Mouse (Mus musculus): ENCODE results near the gene Slc6a6. TPM values are rescaled to one million over a fixed set of nuclear protein-coding genes. Genes with fewer than 3 reads are reported as not detected.

Slc6a6 gene
- total RNA-seq, 2 experiments from 2014 or later: 85.0 to 102 TPM

DNA sequence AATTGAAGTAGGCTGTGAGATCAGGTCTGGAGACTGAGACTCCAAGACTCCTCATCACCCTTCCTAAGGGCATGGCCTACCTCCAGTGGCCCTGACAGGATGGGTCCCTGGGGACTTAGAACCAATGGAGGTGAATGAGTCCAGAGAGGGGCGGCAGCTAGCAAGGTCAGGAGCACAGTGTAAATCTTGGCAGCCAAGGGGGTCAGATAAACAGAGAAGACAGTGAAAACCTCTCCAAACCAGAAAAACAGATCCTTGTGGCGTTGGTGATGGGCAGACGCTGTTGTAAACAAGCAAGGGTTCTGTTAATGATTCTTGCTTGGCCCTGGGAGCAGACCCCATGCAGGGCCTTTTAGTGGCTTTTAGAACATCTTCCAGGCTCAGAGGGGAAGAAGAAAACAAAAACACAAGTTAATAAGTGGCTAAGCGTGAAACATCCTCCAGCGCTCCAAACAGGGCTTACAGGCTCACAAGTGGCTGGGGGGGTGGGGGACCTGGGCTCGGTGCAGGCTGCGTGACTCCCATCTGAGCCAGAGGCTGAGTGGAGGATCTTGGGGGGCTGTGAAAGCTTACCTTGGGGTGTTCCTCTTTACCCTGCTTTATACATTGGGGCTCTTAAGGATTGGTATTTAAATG, 62.2 kb downstream of the Slc6a6 start:
- no peak for DNase-seq (ENCODE audit: low spot score)
- intact Hi-C loops (cut with DNase I): no loop called here

DNA sequence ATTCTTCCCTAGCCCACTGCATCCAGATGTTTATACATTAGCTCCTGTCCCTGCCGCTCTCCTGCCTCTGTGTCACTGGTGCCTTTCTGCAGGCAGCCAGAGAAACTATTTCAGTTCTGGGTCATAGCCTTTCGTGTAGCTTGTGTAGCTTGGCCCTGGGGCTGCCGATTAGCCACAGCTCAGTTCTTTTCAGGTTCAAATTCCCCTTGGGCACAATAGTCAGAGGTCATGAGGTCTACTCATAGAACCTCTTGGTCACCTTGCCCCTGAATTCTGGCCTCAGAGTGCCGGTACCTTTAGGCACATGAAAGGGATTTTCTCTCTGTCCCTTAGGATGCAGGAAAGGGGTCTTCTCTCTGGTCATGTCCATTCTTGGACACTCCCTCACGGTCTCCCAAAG, 62.9 kb downstream of the Slc6a6 start:
- no peak for DNase-seq (ENCODE audit: low spot score)
- intact Hi-C loops (cut with DNase I): no loop called here

DNA sequence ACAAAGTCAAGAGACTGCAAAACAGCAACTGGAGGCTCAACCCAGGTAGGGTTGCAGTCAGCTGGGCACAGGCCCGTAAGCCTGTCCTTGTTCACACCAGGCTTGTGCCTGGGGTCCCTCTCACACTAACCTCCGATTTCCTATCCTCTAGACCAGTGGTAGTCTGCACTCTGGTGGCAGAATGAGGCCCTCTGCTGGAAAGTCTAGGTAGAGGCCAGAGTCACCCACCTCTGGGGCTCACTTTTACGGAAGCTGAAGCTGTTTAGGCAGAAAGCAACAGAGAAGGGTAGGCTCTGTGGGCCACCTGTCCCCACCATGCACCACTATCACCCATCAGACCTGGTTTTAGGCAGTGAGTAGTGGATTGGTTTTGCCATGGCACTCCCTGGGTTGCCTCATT, 67.1 kb downstream of the Slc6a6 start:
- intact Hi-C loops (cut with DNase I): no loop called here

DNA sequence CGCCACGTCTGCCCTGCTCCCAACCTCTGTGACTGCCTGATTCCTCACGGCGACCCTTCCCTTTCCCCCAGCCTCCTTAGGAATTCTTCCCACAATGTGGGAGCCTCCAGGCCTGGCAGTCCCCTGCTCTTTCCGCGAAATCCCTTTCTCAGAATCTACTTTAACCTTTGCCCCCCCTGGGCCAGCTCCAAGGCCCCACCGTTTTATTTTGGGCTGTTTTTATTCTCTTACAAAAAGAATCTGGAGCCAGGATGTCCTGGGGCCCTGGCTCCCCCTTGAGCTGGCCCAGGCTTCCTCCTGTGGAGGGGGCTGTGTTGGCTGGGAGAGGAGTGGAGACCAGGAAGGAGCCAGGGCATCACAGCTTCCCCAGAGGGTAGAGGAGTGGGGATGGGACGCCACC, 69.0 kb downstream of the Slc6a6 start:
- intact Hi-C loops (cut with DNase I): no loop called here
- no peak for DNase-seq (ENCODE audit: low spot score)

More for the DNA sequence above, 67.1 kb downstream of the Slc6a6 start:
- no peak for DNase-seq (ENCODE audit: low spot score)

DNA sequence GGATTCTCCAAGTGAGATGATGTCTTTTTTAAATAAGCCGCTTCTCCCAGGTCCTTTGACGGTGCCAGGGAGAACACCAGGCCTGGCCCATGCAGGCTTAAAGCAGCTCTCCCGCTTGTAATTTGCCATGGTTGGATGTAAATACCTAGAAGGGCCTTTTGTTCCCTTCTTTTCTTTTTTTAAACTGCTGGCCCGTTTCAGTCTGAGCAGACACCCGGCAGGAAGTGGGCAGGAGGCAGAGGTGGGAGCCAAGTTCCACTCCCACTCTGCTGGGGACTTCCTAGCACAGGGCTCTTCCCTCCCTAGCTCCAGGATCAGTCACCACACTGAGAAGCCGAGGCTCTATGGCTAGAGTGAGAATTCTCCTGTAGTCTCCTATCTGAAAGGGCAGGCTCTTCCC, 70.2 kb downstream of the Slc6a6 start:
- intact Hi-C loops (cut with DNase I): no loop called here
- DNase-seq (ENCODE audit: low spot score): no peak

DNA sequence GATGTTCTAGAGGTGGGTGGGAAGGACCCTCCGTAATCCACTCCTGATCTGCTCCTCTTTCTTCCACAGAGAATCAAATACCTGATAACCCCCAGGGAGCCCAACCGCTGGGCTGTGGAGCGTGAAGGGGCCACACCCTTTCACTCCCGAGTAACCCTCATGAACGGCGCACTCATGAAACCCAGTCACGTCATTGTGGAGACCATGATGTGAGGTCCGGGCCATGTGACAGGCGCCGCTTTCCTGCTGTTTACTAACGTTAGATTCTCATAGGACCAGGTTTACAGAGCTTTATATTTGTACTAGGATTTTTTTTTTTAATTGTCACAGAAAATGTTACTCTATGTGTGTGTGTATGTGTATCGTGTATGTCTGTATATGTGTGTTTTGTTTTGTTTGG, 71.0 kb downstream of the Slc6a6 start:
- intact Hi-C loops (cut with DNase I): no loop called here
- DNase-seq (ENCODE audit: low spot score): no peak

DNA sequence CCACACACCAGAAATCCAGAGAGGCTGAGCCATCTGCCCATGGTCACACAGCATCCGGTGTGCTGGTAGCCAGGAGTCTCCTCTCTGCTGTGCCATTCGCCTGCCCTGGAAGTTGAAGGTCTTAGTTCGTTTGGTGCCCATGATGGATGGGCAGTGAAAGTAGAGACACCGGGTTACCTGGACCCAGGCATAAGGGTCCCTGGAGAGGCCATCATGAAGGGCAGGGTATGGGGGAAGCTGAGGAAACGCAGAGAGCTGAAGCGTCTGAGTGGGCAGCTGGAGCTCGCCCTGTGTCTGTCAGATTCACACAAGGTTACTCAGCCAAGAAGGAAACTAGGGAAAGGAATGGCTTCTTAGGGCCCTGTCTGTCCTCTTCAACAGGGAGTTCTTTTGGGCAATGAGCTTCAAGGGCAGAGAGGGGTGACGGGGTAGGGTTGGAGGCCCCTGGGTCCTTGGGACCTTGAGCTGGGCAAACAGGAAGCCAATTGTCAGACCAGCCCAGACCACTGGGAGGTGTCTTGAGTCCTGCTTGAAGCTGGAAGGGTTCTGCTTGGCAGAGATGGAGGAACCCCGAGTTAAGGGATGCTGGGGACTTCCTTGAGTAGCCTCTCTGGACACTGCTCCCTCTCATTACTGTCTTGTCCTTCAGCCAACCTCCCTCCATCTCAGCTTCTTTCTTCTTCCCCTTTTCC, 78.3 kb downstream of the Slc6a6 start:
- intact Hi-C loops (cut with DNase I): no loop called here
- no peak for DNase-seq (ENCODE audit: low spot score)

DNA sequence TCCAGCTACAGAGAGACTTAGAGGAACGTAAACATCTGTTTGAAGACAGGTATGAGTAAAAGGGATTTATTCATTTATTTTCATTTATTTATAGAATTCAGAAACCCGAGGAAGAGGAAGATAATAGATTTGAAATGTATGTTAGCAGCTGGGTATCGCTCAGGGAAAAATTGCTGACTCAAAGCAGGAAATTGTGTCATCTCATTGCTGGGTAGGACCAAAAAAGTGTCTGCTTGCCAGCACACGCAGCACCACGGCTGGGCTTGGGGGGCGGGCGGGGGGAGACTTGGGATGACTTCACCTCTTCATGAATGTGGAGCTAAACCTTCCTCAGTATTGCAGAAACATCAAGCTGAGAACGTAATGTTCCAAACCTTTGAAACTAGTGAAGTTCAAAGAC, 83.7 kb downstream of the Slc6a6 start:
- no peak for DNase-seq (ENCODE audit: low spot score)
- intact Hi-C loops (cut with DNase I): no loop called here

DNA sequence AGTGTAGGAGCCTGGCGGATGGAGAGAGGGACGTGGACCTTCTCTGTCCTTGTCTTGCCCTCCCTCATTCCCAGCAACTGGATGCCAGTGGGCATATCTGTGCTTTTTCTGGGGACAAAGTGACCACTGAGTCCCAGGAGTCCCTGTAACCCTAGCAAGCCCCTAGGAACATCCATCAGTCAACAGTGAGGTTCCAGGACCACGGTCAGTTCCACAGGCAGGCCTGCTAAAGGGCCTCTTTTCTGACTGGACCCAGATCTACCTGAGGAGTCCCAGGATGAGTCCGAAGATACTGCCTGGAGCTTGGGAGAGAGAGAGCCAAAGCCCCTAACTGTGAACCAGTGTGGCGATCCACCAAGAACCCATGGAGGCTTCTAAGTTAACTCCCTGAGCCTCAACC, 90.1 kb downstream of the Slc6a6 start:
- intact Hi-C loops (cut with DNase I): no loop called here
- no peak for DNase-seq (ENCODE audit: low spot score)

DNA sequence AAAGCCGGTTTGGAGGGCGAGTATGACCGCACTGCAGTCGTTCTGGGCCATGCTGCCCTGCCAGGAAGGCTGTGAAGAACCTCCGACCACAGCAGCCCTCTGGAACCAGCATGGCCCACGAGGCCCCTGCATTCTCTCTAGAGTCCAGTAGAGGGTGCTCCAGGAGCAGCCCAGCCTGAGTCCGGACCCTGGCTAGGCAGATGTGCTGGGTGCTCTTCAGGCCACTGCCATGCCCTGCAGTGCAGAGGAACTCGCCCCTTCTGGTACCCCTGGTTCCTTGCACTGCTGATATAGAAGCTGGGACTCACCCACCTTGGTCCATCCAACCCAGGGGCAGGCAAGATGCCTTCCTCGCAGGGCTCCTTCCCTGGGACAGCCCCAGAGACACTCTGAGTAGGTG, 92.7 kb downstream of the Slc6a6 start:
- intact Hi-C loops (cut with DNase I): loop anchor here (1.0 to 5.0 kb wide), 3 partner anchors 76 to 491 kb away; no protein-coding TSS in a partner anchor

DNA sequence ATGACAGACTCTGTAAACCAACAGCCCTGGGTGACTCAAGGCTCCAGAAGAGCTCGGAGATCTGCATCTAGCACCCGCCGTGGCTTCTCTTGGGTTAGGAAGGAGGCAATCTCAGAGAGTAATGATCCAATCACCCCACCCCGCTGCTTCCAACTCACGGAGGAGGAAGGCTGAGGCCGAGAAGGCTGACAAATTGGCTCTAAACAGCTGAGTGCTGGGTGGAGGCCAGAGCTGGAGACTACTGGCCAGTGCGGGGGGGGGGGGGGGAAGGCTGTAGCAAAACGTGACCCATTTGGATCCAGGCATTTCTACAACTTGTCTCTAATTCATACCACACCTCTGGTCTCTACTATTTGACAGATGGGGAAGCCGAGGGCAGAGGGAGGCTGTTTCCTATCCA, 95.4 kb downstream of the Slc6a6 start:
- no peak for DNase-seq (ENCODE audit: low spot score)
- intact Hi-C loops (cut with DNase I): loop anchor here (5.0 kb wide), 1 partner anchor 488 kb away; no protein-coding TSS in a partner anchor

More for the DNA sequence above, 92.7 kb downstream of the Slc6a6 start:
- DNase-seq (ENCODE audit: low spot score): no peak

DNA sequence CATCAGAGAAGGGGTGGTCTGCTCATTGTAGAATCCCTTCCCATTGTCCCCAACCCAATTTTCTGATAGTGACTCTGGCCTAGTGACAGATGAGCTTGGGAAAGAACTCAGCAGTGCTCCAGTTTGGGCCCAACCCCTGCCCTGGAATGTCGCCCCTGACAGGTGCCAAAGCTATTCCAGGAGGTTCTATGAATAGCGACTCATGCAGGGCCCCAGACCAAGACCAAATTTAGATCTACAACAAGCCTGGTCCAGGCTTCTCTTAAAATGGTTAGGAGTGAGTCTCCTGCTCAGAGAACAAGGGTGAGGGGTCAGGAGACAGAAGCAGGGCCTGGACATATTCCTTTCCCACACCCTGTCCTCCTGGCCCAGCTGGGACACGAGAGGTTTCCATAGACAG, 101.2 kb downstream of the Slc6a6 start:
- intact Hi-C loops (cut with DNase I): no loop called here
- peak; percentile 36 for DNase-seq (ENCODE audit: low spot score)

DNA sequence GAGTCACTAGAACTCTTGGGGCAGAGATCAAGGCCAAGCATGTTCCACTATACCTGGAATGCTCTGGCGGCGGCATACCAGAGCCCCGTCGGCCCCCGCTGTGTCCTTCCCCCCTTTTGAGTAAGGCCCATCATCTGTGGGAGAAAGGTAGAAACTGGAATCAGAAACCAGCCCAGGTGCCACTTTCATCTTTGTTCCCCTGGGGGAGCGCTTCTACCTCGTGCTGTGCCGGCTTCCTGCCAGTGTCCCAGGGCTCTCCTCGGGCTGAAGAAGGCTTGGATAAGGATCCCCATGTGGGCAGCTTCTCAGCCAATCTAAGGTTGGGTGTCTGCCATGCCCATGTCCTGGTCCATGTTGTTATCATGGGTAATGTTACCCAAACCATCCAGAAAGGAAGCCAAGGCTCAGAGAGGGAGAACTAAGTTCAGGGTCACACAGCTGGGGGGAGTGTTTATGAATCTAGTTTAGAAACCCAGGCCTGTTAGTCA, 104.5 kb downstream of the Slc6a6 start:
- intact Hi-C loops (cut with DNase I): no loop called here
- DNase-seq (ENCODE audit: low spot score): no peak

DNA sequence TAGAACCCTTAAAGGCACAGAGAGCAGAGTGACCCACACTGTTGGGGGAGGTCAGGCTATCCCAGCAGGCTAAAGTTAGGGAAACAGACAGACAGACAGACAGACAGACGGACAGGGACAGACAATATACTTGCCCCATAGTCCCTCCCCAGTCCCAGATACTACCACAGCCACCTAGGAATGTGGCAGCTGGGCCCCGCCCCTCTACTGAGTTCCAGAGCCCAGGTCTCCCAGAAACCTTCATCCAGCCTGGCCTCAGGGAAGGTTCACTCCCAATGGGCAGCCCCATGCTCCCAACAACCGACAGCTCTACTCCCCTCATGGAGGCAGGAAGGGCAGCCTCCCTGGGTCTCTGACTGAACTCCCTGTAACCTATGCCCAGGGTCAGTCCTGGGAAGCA, 111.8 kb downstream of the Slc6a6 start:
- intact Hi-C loops (cut with DNase I): no loop called here

DNA sequence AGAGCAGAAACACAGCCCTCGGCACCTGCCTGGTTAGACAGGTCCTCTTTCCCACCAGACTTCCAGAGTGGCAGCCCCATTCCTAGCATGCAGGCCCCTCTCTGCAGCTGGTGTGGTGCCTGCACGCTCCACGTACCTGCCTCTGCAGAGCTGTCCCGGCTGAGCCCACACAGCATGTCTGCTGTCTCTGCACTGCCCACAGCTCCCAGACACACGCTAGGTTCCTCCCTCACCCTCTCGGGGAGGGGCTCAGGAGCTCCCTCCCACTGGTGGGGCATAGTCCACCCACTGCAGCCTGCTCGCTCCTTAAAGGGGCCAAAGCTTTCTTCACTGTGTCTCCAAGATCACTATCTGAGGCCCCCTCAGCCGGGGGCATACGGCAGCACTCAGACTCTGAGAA, 112.2 kb downstream of the Slc6a6 start:
- no peak for DNase-seq (ENCODE audit: low spot score)
- intact Hi-C loops (cut with DNase I): no loop called here

More for the DNA sequence above, 111.8 kb downstream of the Slc6a6 start:
- no peak for DNase-seq (ENCODE audit: low spot score)

DNA sequence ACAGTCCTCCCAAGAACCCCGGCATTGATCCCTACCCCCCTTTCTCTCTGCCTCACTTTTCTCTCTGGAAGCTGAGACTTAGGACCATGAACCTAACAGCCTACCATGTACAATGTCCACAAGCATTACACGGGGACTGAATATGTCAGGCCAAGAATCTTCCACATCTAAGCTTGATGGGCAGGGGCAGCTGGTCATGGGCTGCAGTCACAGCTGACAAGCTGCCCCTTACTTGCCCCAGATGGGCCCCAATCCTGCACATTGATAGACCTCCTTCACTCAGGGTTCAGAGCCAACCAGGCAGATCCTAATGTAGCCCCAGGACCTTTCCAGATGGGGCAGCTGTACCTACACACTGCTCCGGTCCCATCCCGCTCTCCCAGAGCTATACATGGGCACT, 112.9 kb downstream of the Slc6a6 start:
- no peak for DNase-seq (ENCODE audit: low spot score)
- intact Hi-C loops (cut with DNase I): no loop called here

DNA sequence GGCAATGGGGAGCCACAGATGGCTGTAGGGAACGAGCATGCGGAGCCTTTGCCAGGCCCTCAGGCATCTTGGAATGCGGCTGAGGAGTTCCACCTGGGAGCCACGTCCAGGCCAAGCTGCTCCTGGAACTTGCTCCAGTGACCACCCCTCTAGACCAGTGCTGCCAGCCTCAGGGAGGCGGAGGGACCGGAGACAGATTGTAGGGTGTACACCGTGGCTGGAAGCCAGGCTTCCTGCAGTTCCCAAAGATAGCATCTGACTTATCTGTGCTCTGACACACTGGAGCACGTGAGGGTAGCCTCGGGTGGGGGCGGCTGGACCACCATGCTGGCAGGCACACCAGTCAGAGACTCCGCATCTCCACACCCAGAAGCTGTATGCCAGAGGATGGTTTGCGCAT, 114.6 kb downstream of the Slc6a6 start:
- DNase-seq (ENCODE audit: low spot score): no peak
- intact Hi-C loops (cut with DNase I): no loop called here

DNA sequence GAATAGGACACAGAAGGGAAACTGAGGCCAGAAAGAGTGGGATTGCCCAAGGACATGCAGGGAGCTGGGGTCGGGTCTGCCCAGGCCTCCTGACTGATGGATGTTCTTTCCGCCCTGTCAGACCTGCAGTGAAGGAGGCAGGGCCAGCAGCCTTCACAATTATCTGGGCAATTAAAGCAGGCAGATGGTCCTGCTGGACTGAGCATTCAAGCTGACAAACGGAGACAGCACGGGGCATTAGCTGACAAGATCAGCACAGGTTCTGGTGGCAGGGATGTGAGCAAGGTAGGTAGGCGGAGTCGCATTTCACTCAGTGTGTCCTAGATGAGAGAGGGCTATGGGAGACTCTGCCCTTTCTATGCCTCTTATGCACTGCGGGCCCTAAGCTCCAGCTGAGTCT, 120.3 kb downstream of the Slc6a6 start:
- intact Hi-C loops (cut with DNase I): no loop called here
- DNase-seq (ENCODE audit: low spot score): no peak

DNA sequence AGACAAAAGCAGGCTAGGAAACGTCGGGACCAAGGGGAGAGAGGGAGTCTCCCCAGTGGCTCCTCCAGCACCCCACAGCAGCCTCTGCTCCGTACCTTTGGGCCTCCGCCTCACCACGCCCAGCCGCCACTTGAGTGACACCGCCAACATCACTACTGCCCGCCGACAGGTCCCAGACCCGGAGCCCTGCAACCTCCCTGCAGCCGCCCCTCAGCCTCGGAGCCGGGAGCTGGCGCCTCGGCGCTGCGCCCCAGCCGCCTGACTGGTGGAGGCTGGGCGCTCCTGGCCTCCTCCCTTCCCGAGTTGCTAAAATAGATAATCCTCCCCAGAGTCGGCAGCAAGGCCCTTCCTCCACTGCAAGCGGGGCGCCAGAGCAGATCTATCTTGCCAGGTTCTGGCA, 123.3 kb downstream of the Slc6a6 start:
- intact Hi-C loops (cut with DNase I): no loop called here
- no peak for DNase-seq (ENCODE audit: low spot score)

DNA sequence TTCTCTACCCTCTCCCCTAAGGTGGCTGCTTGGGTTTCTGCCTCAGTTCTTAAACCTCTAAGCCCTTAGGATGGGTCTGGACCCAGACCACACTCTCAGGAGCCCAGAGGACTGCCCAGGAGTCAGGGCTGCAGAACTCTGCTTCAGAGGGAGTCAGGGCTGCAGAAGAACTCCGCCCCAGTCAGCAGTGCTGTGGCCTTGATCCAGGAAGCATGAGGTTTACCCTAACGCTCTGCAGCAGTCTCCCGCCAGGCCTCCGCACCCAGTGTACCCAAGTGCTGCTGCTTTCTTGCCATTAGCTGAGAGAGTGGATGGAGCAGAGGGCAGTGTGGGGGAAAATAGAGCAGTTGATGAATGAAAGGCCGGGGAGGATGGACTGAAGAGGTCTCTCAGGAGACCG, 124.2 kb downstream of the Slc6a6 start:
- intact Hi-C loops (cut with DNase I): no loop called here
- no peak for DNase-seq (ENCODE audit: low spot score)

Measured in heart, postnatal 25 days (tissue).